Mouse (Mus musculus) ES-Bruce4 (cell line): ENCODE results near the gene Churc1.

ENCODE experiments used
- CTCF ChIP-seq: IDR thresholded peaks from one replicate; pipeline ENCODE4 v1.8.1; 2011; ENCODE audit warnings: low read depth, low read length
- EP300 ChIP-seq: IDR thresholded peaks from 2 replicates; pipeline ENCODE4 v1.6.1; 2011; ENCODE audit warnings: low read depth, low read length; ENCODE audit not compliant: insufficient read depth

- no peak for TF ChIP-seq EP300
- TF ChIP-seq CTCF = no peak
These were observed 48.2 kb downstream of the Churc1 start for GRCm38 (mm10) chr12:76813543-76813942.
